In the genomic region with DNA sequence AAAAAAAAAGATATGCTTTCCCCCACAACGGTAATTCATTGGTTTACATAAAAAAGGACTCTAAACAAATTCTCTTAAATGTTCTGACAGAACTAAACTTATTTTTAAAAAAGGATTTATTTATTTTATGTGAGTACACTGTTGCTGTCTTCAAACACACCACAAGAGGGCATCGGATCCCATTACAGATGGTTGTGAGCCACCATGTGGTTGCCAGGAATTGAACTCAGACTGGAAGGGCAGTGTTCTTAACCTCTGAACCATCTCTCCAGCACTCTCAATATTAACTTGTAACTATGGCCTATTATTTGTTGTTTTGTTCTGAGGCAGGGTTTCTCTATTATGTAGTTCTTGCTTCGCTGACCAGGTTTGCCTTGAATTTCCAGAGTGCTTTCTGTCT, we compare ENCODE assay signal across 11 mouse cellular contexts. TPM values are rescaled to one million over a fixed set of nuclear protein-coding genes. Genes with fewer than 3 reads are reported as not detected.
DNase-seq lines count a peak whose midpoint lies in the region; ATAC-seq and TF ChIP-seq lines count a peak whose summit lies in the region.
"Had no signal": no experiment of that assay in that cellular context is flagged by ENCODE, and none has a peak within 500 bp of the region (broad histone marks: within the 10 kb centered on the region; RNA-seq: fewer than 3 reads in every experiment).

No protein-coding gene starts in this region.

- peak; percentile 12 for DNase-seq in thymus, postnatal 0 days (ENCODE audit: low spot score)
- DNase-seq in thymus, adult 2 months: no peak
- peak; percentile 39 for DNase-seq in induced T-regulatory cell, adult 2 months (ENCODE audit: low read depth)
- DNase-seq in stomach, postnatal 0 days (ENCODE audit: low spot score): no peak
- no peak for DNase-seq in ovary, postnatal 36 days (ENCODE audit: low spot score)
- DNase-seq: right cerebral cortex, postnatal 25 days had no signal

- no peaks in the 10 kb centered on the region for H3K27me3 ChIP-seq in intestine, postnatal 0 days (replicated peaks; ENCODE audit: control insufficient read depth, insufficient read depth, low read length)
- H3K27me3 ChIP-seq in intestine, embryonic 15.5 days (replicated peaks): no peaks in the 10 kb centered on the region
- no peaks in the 10 kb centered on the region for H3K27me3 ChIP-seq in thymus, adult 2 months (ENCODE audit: control insufficient read depth, insufficient read depth, low read length)
- no peaks in the 10 kb centered on the region for H3K27me3 ChIP-seq in stomach, postnatal 0 days (ENCODE audit: control insufficient read depth, insufficient read depth, low read length)
- H3K27me3 ChIP-seq: limb, embryonic 15.5 days; midbrain, embryonic 12.5 days; neural tube, embryonic 12.5 days had no signal

- H3K4me1 ChIP-seq in intestine, postnatal 0 days (replicated peaks; ENCODE audit: control insufficient read depth, insufficient read depth, low read length): no peaks in the 10 kb centered on the region
- no peaks in the 10 kb centered on the region for H3K4me1 ChIP-seq in intestine, embryonic 15.5 days (replicated peaks)
- peaks cover 3% of the 10 kb centered on the region for H3K4me1 ChIP-seq in thymus, adult 2 months (replicated peaks; ENCODE audit: control insufficient read depth, insufficient read depth, low read length)
- no peaks in the 10 kb centered on the region for H3K4me1 ChIP-seq in stomach, postnatal 0 days (replicated peaks; ENCODE audit: control insufficient read depth, insufficient read depth)
- H3K4me1 ChIP-seq: limb, embryonic 15.5 days; midbrain, embryonic 12.5 days; neural tube, embryonic 12.5 days had no signal

- no peak for TF ChIP-seq POLR2A in thymus, adult 2 months (IDR thresholded peaks at IDR 0.05; ENCODE audit: control insufficient read depth, extremely low read depth, insufficient read depth, low read length, poor library complexity)

- ATAC-seq in intestine, postnatal 0 days: no peak
- no peak for ATAC-seq in intestine, embryonic 15.5 days
- ATAC-seq in stomach, postnatal 0 days (ENCODE audit: low FRiP score, low TSS enrichment): no peak

- no peak overlapping the region for H3K9ac ChIP-seq in intestine, postnatal 0 days (ENCODE audit: low read depth, low read length)
- no peak overlapping the region for H3K9ac ChIP-seq in intestine, embryonic 15.5 days
- no peak overlapping the region for H3K9ac ChIP-seq in stomach, postnatal 0 days (ENCODE audit: low read length)
- H3K9ac ChIP-seq: limb, embryonic 15.5 days; midbrain, embryonic 12.5 days; neural tube, embryonic 12.5 days had no signal

- no peaks in the 10 kb centered on the region for H3K9me3 ChIP-seq in intestine, postnatal 0 days (ENCODE audit: control insufficient read depth)
- no peaks in the 10 kb centered on the region for H3K9me3 ChIP-seq in intestine, embryonic 15.5 days
- H3K9me3 ChIP-seq in stomach, postnatal 0 days (ENCODE audit: control insufficient read depth, low read length): no peaks in the 10 kb centered on the region
- H3K9me3 ChIP-seq: limb, embryonic 15.5 days; midbrain, embryonic 12.5 days; neural tube, embryonic 12.5 days had no signal

- peak; percentile 53 for TF ChIP-seq CTCF in intestine, postnatal 0 days (IDR thresholded peaks at IDR 0.05; ENCODE audit: low read depth)
- no peak for TF ChIP-seq CTCF in thymus, adult 2 months (IDR thresholded peaks at IDR 0.05; ENCODE audit: borderline replicate concordance, control insufficient read depth, extremely low read depth, insufficient read depth, low read length, poor library complexity)
- peak; percentile 57 for TF ChIP-seq CTCF in stomach, postnatal 0 days (IDR thresholded peaks at IDR 0.05; ENCODE audit: low read depth)

- H3K27ac ChIP-seq in intestine, postnatal 0 days (ENCODE audit: low read depth, low read length): no peak overlapping the region
- no peak overlapping the region for H3K27ac ChIP-seq in intestine, embryonic 15.5 days
- H3K27ac ChIP-seq in thymus, adult 2 months (ENCODE audit: control insufficient read depth, insufficient read depth, low read length): no peak overlapping the region
- H3K27ac ChIP-seq in stomach, postnatal 0 days (replicated peaks): no peak overlapping the region
- H3K27ac ChIP-seq: limb, embryonic 15.5 days; midbrain, embryonic 12.5 days; neural tube, embryonic 12.5 days had no signal

- no peak overlapping the region for H3K4me3 ChIP-seq in intestine, postnatal 0 days (ENCODE audit: low read depth, low read length)
- H3K4me3 ChIP-seq in intestine, embryonic 15.5 days (replicated peaks): no peak overlapping the region
- H3K4me3 ChIP-seq in thymus, adult 2 months (ENCODE audit: control insufficient read depth, insufficient read depth, low read length): no peak overlapping the region
- H3K4me3 ChIP-seq in stomach, postnatal 0 days (ENCODE audit: low read depth, low read length): no peak overlapping the region
- H3K4me3 ChIP-seq: limb, embryonic 15.5 days; midbrain, embryonic 12.5 days; neural tube, embryonic 12.5 days had no signal

- TF ChIP-seq EP300 in stomach, postnatal 0 days (optimal IDR thresholded peaks at IDR 0.05): no peak

- 96% methylated on average over 3 of the region's 3 CpGs for WGBS in intestine, postnatal 0 days
- WGBS in intestine, embryonic 15.5 days: 93% methylated on average over 3 of the region's 3 CpGs
- WGBS in thymus, adult 2 months: 98% methylated on average over 3 of the region's 3 CpGs
- 93% methylated on average over 3 of the region's 3 CpGs for WGBS in stomach, postnatal 0 days

- no peak overlapping the region for H3K4me2 ChIP-seq in intestine, postnatal 0 days (replicated peaks; ENCODE audit: low read depth)
- H3K4me2 ChIP-seq in intestine, embryonic 15.5 days (replicated peaks): no peak overlapping the region
- H3K4me2 ChIP-seq in stomach, postnatal 0 days (replicated peaks; ENCODE audit: low read depth): no peak overlapping the region
- H3K4me2 ChIP-seq: limb, embryonic 15.5 days; midbrain, embryonic 12.5 days; neural tube, embryonic 12.5 days had no signal

- no peaks in the 10 kb centered on the region for H3K36me3 ChIP-seq in intestine, postnatal 0 days (ENCODE audit: control insufficient read depth, insufficient read depth)
- no peaks in the 10 kb centered on the region for H3K36me3 ChIP-seq in intestine, embryonic 15.5 days
- no peaks in the 10 kb centered on the region for H3K36me3 ChIP-seq in thymus, adult 2 months (ENCODE audit: control insufficient read depth, insufficient read depth, low read length)
- H3K36me3 ChIP-seq in stomach, postnatal 0 days (ENCODE audit: control insufficient read depth, insufficient read depth, low read length): no peaks in the 10 kb centered on the region
- H3K36me3 ChIP-seq: limb, embryonic 15.5 days; midbrain, embryonic 12.5 days; neural tube, embryonic 12.5 days had no signal

RNA-seq across cellular contexts. Expression of gene Nck1, which starts 25.9 kb away (rescaled TPM):
- 45.6 and 46.5 TPM in 2 replicates for polyA plus RNA-seq in intestine, postnatal 0 days (2015; fragmentation: Nextera tagmentation; extraction: Ambion mirVana)
- polyA plus RNA-seq in intestine, embryonic 15.5 days (2015; fragmentation: Nextera tagmentation; extraction: Ambion mirVana): 52.9 and 62.8 TPM in 2 replicates
- 116 and 118 TPM in 2 replicates for polyA plus RNA-seq in thymus, postnatal 0 days (2015; fragmentation: Nextera tagmentation; extraction: Ambion mirVana)
- polyA plus RNA-seq in thymus, adult 2 months (2012; rRNA removed): 4.4 and 7.0 TPM in 2 replicates
- 44.7 and 46.6 TPM in 2 replicates for polyA plus RNA-seq in stomach, postnatal 0 days (2015; fragmentation: Nextera tagmentation; extraction: Ambion mirVana)

RNA-seq across cellular contexts. Expression of gene Il20rb, which starts 33.4 kb away (rescaled TPM):
- 1.2 and 1.8 TPM in 2 replicates for polyA plus RNA-seq in intestine, postnatal 0 days (2015; fragmentation: Nextera tagmentation; extraction: Ambion mirVana)
- 1.3 and 1.4 TPM in 2 replicates for polyA plus RNA-seq in intestine, embryonic 15.5 days (2015; fragmentation: Nextera tagmentation; extraction: Ambion mirVana)
- polyA plus RNA-seq in thymus, postnatal 0 days (2015; fragmentation: Nextera tagmentation; extraction: Ambion mirVana): 9.2 and 9.7 TPM in 2 replicates
- 8.0 and 8.3 TPM in 2 replicates for polyA plus RNA-seq in thymus, adult 2 months (2012; rRNA removed)
- 4.8 and 5.1 TPM in 2 replicates for polyA plus RNA-seq in stomach, postnatal 0 days (2015; fragmentation: Nextera tagmentation; extraction: Ambion mirVana)

RNA-seq across cellular contexts. Expression of gene Slc35g2, which starts 50.9 kb away (rescaled TPM):
- polyA plus RNA-seq in intestine, postnatal 0 days (2015; fragmentation: Nextera tagmentation; extraction: Ambion mirVana): 3.1 and 3.2 TPM in 2 replicates
- 3.8 and 4.8 TPM in 2 replicates for polyA plus RNA-seq in intestine, embryonic 15.5 days (2015; fragmentation: Nextera tagmentation; extraction: Ambion mirVana)
- polyA plus RNA-seq in thymus, postnatal 0 days (2015; fragmentation: Nextera tagmentation; extraction: Ambion mirVana): 0.86 and 1.2 TPM in 2 replicates
- polyA plus RNA-seq in thymus, adult 2 months (2012; rRNA removed): 0.15 and 0.38 TPM in 2 replicates
- polyA plus RNA-seq in stomach, postnatal 0 days (2015; fragmentation: Nextera tagmentation; extraction: Ambion mirVana): 6.9 and 7.7 TPM in 2 replicates

Comparison
In these comparisons a context has a peak if more than half of its experiments do, and no peak if none do; other contexts are left out.
1. DNase-seq: peak in thymus, postnatal 0 days (single experiment) and induced T-regulatory cell, adult 2 months (single experiment); none in thymus, adult 2 months (single experiment), stomach, postnatal 0 days (single experiment) and ovary, postnatal 36 days (single experiment).